Mouse (Mus musculus): Measurements from ENCODE around the gene Kif28. TPM values are rescaled to one million over a fixed set of nuclear protein-coding genes. Genes with fewer than 3 reads are reported as not detected.
A peak's percentile ranks its signal among the peaks of the same experiment; 100 is the strongest.
"Not testable (repeated sequence)": the region's sequence is repeated elsewhere in the genome, so short reads cannot be mapped to it uniquely, and the experiment has no call there.

Kif28 gene
- polyA plus RNA-seq, 1 experiment from 2014 or later = not detected

DNA sequence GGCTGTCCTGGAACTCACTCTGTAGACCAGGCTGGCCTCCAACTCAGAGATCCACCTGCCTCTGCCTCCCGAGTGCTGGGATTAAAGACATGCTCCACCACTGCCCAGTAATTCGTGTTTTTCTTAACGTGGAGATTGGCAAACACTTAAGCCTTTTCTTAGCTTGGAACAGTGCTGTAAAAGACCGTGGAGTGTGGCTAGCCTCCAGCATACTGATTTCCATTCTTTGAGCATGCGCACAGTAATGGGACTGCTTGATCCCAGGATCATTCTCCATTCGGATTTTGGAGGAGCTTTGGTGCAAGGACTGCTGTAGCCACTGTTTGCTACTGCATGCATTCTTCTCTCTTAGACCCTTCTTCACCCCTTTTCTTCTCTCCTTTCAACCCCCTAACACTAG is 55.6 kb downstream of the Kif28 start:
- Histone ChIP-seq H3K36me3 (peaks cover 32% of the 10 kb centered on the region), H3K27ac (replicated peaks) (no peak overlapping the region), H3K4me1 (no peaks in the 10 kb centered on the region), H3K9me3 (replicated peaks) (no peaks in the 10 kb centered on the region), H3K4me3 (replicated peaks) (no peak overlapping the region), H3K27me3 (replicated peaks) (no peaks in the 10 kb centered on the region), H3K4me2 (no peak overlapping the region), H3K9ac (replicated peaks) (no peak overlapping the region)
- 62% methylated on average over 6 of the region's 6 CpGs for WGBS
- ATAC-seq (ENCODE audit: low FRiP score) = no peak

DNA sequence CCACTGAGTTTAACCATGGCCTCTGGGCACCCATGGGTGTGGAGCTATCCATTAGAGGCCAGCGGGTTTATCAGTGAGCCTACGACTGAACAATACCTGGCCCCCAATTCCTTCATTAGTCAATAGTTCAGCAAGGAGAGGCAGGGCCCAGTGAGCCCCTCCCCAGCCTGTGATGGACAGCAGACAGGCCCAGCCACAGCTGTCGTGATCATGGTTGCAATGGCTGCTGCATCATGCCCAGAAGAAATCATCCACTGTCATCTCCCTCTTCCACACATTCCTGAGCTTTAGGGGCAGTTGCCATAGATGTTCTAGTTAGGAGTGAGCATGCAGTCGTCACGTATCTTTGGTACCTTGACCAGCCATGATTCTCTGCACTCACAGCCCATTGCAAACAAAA is 56.2 kb downstream of the Kif28 start:
- H3K4me2 ChIP-seq = no peak overlapping the region
- 66% methylated on average over 5 of the region's 5 CpGs for whole genome bisulfite sequencing
- ATAC-seq (ENCODE audit: low FRiP score) = no peak
- H3K4me3 ChIP-seq (replicated peaks) = no peak overlapping the region
- H3K9ac ChIP-seq (replicated peaks) = no peak overlapping the region
- peaks cover 34% of the 10 kb centered on the region for H3K36me3 ChIP-seq
- no peaks in the 10 kb centered on the region for H3K4me1 ChIP-seq
- H3K9me3 ChIP-seq (replicated peaks) = no peaks in the 10 kb centered on the region
- H3K27ac ChIP-seq (replicated peaks) = no peak overlapping the region
- no peaks in the 10 kb centered on the region for H3K27me3 ChIP-seq (replicated peaks)

DNA sequence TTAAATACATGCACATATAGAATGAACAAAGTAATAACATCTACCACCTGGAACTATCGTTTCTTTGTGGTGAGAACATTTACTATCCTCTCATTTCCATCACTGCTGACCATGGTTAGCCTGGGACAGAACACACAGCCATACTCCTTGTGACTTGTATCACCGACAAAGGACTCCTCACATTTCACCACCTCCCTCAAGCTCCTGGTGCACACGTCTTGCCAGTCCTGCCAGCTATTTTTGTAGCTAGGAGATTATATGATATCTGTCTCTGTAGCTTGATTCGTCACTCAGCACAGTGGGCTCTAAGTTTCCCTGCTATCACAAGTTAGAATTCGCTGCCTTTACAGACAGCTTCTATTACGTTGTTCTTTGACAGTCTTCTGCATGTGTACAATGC is 56.7 kb downstream of the Kif28 start:
- no peak for ATAC-seq (ENCODE audit: low FRiP score)
- 87% methylated on average over 6 of the region's 6 CpGs for WGBS
- H3K9ac ChIP-seq (replicated peaks) = no peak overlapping the region
- no peak overlapping the region for H3K4me2 ChIP-seq
- no peak overlapping the region for H3K27ac ChIP-seq (replicated peaks)
- H3K4me1 ChIP-seq = no peaks in the 10 kb centered on the region
- no peak overlapping the region for H3K4me3 ChIP-seq (replicated peaks)
- peaks cover 39% of the 10 kb centered on the region for H3K36me3 ChIP-seq
- H3K27me3 ChIP-seq (replicated peaks) = no peaks in the 10 kb centered on the region
- no peaks in the 10 kb centered on the region for H3K9me3 ChIP-seq (replicated peaks)

DNA sequence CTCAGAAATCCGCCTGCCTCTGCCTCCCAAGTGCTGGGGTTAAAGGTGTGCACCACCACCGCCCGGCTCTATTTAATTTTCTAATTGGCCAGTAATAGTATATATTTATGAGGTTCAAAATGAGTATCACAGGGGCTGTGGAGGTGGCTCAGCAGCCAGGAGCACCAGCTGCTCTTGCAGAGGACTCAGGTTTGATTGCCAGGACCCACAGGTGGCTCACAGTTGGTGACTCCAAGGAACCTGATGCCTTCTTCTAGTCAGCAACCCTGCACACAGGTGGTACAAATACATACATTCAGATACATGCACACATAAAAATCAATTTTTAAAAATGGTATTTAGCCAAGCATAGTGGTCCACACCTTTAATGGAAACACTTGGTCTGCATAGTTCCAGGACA is 57.1 kb downstream of the Kif28 start:
- no peak for ATAC-seq (ENCODE audit: low FRiP score)
- Histone ChIP-seq H3K4me2 (no peak overlapping the region), H3K27ac (replicated peaks) (no peak overlapping the region), H3K36me3 (peaks cover 44% of the 10 kb centered on the region), H3K4me1 (no peaks in the 10 kb centered on the region), H3K9ac (replicated peaks) (no peak overlapping the region), H3K27me3 (replicated peaks) (no peaks in the 10 kb centered on the region), H3K4me3 (replicated peaks) (no peak overlapping the region), H3K9me3 (replicated peaks) (no peaks in the 10 kb centered on the region)
- 97% methylated on average over 3 of the region's 3 CpGs for WGBS

DNA sequence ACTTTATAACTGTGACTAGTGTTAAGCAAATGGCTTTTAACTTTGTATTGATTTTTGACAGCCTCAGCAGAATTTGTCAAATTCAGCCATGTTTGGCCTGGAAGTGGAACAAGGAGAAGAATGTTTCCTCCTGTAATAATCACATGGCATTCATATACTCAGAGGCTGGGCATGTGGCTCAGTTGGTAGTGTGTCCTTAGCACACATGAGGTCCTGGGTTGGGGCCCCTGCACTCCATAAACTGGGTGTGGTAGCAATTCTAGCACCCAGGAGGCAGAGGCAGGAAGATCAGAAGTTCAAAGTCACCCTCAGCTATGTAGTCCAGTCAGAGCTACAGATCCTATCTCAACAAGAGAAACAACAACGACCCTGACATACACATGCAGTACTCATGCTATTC is 57.8 kb downstream of the Kif28 start:
- 100% methylated on average over 1 of the region's 1 CpGs for WGBS
- peaks cover 47% of the 10 kb centered on the region for H3K36me3 ChIP-seq

DNA sequence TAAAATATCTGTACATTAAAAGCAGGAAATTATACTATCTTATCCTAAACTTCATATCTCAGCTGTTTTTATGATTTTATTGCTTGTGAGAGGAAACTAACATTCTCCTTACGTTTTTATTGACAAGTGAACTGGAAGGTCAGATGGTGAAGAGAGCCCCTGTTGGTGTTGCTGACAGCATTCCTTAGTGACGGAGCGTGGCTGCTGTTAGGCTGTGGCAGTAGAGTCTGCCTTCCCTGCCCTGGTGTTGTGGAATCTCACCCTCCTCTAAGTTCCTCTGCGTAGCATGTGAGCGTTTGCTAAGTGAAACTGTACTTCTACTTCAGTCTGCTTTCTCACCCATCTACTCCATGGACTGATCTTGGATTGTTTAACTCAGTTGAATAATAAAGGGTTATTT is 58.3 kb downstream of the Kif28 start:
- ATAC-seq (ENCODE audit: low FRiP score) = no peak
- WGBS = 87% methylated on average over 5 of the region's 5 CpGs
- Histone ChIP-seq H3K9ac (replicated peaks) (no peak overlapping the region), H3K36me3 (peaks cover 52% of the 10 kb centered on the region), H3K27ac (replicated peaks) (no peak overlapping the region), H3K4me3 (replicated peaks) (no peak overlapping the region), H3K4me1 (no peaks in the 10 kb centered on the region), H3K9me3 (replicated peaks) (no peaks in the 10 kb centered on the region), H3K4me2 (no peak overlapping the region), H3K27me3 (replicated peaks) (no peaks in the 10 kb centered on the region)

More for the DNA sequence above, 57.8 kb downstream of the Kif28 start:
- no peak for ATAC-seq (ENCODE audit: low FRiP score)
- H3K9ac ChIP-seq (replicated peaks) = no peak overlapping the region
- no peak overlapping the region for H3K4me3 ChIP-seq (replicated peaks)
- H3K9me3 ChIP-seq (replicated peaks) = no peaks in the 10 kb centered on the region
- H3K4me2 ChIP-seq = no peak overlapping the region
- no peaks in the 10 kb centered on the region for H3K27me3 ChIP-seq (replicated peaks)
- no peaks in the 10 kb centered on the region for H3K4me1 ChIP-seq
- H3K27ac ChIP-seq (replicated peaks) = no peak overlapping the region

DNA sequence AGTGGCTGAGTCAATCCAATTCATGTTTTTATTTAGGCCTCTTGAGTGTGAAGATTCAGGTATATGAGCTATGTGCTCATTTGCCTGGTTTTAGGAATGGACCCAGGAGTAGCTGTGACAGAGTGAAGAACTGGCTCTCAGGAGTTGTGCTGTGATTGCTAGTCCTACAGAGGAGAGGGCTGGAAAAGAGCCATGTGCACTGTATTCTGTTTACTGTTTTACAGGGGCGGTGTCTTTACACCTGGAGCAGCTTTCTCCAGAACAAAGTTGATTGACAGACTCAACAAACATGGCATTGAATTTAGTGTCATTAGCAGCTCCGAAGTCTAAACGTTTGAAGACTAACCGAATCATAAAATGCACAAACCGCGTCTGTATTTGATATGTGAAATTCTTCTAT is 58.7 kb downstream of the Kif28 start:
- Histone ChIP-seq H3K4me2 (no peak overlapping the region), H3K27me3 (replicated peaks) (no peaks in the 10 kb centered on the region), H3K4me1 (no peaks in the 10 kb centered on the region), H3K4me3 (replicated peaks) (no peak overlapping the region), H3K9me3 (replicated peaks) (no peaks in the 10 kb centered on the region), H3K9ac (replicated peaks) (no peak overlapping the region), H3K36me3 (peaks cover 55% of the 10 kb centered on the region), H3K27ac (replicated peaks) (no peak overlapping the region)
- no peak for ATAC-seq (ENCODE audit: low FRiP score)
- 89% methylated on average over 6 of the region's 6 CpGs for WGBS

DNA sequence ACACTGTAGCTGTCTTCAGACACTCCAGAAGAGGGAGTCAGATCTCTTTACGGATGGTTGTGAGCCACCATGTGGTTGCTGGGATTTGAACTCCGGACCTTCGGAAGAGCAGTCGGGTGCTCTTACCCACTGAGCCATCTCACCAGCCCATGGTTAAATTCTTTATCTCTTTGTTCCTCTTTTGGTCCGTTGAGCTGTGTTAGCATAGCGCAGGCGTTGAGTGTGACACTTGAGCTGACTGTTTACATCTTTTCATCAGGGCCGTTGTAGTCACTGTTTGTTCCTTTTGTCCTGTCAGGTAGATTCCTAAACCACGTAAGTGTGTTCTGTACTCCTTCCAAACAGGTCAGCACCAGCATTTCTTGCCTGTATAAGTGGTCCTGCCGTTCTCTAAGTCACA is 62.3 kb downstream of the Kif28 start:
- H3K9me3 ChIP-seq (replicated peaks); H3K4me3 ChIP-seq (replicated peaks); H3K27me3 ChIP-seq (replicated peaks); H3K27ac ChIP-seq (replicated peaks); ATAC-seq (ENCODE audit: low FRiP score); H3K4me2 ChIP-seq; H3K4me1 ChIP-seq; H3K9ac ChIP-seq (replicated peaks): not testable (repeated sequence)
- 90% methylated on average over 10 of the region's 10 CpGs for WGBS
- peaks cover 73% of the 10 kb centered on the region for H3K36me3 ChIP-seq

DNA sequence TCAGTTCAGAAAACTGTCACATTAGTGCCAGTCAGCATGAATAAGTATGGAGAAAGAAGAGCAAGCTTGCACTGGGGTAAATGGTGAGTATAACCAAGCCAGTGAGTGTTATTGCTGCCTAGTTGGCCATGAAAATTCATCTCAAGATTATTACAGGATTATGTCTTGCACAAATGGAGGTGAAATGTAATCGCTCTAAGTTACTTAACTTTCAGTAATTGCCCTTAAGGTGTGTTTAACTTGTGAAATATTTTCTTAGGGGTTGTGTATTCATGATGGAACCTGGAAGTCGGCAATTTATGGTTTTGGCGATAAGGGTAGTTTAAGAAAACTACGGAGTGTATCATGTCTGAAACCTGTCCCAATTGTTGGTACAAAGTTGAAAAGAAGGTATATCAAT is 65.7 kb downstream of the Kif28 start:
- no peaks in the 10 kb centered on the region for H3K27me3 ChIP-seq (replicated peaks)
- 97% methylated on average over 4 of the region's 4 CpGs for WGBS
- no peak overlapping the region for H3K9ac ChIP-seq (replicated peaks)
- ATAC-seq (ENCODE audit: low FRiP score) = no peak
- no peaks in the 10 kb centered on the region for H3K9me3 ChIP-seq (replicated peaks)
- no peak overlapping the region for H3K27ac ChIP-seq (replicated peaks)
- H3K4me3 ChIP-seq (replicated peaks) = no peak overlapping the region
- H3K36me3 ChIP-seq = peaks cover 73% of the 10 kb centered on the region
- H3K4me2 ChIP-seq = no peak overlapping the region
- no peaks in the 10 kb centered on the region for H3K4me1 ChIP-seq

DNA sequence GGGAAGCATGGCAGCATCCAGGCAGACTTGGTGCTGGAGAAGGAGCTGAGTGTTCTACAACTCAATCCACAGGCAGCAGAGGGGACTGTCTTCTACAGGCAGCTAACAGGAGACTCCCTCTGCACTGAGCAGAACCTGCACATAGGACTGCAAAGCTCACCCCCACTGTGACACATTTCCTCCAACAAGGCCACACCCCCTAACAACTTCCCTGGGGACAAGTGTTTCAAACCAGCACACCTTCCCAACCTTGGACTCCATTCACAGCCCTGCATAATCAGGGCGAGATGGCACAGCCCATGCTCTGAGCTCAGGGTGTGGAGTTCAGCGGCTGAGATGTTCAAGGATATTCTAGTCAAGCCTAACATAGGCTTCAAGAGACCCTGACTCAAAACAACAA is 68.0 kb downstream of the Kif28 start:
- Histone ChIP-seq H3K9me3 (replicated peaks) (no peaks in the 10 kb centered on the region), H3K27ac (replicated peaks) (no peak overlapping the region), H3K4me3 (replicated peaks) (no peak overlapping the region), H3K27me3 (replicated peaks) (no peaks in the 10 kb centered on the region), H3K4me1 (no peaks in the 10 kb centered on the region), H3K4me2 (no peak overlapping the region), H3K36me3 (peaks cover 75% of the 10 kb centered on the region), H3K9ac (replicated peaks) (no peak overlapping the region)
- 96% methylated on average over 2 of the region's 2 CpGs for WGBS
- ATAC-seq (ENCODE audit: low FRiP score) = no peak

DNA sequence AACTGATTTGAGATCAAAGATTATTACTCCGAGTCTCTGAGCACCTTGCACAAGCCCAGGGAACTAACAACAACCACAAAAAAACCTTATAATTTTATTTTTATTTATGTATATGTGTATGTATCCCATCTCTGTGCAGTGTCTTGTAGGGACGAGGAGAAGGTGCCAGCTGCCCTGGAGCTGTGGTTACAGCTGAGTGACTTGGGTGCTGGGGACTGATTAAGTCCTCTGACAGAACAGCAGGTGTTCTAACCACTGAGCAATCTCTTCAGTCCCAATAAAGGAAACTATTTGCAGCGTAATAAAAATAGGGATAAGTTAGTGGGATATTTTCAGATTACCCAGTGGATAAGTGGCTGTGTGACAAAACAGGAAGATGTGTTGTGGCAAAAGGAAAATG is 70.7 kb downstream of the Kif28 start:
- Histone ChIP-seq H3K9me3 (replicated peaks) (no peaks in the 10 kb centered on the region), H3K4me3 (replicated peaks) (no peak overlapping the region), H3K4me2 (no peak overlapping the region), H3K36me3 (peaks cover 61% of the 10 kb centered on the region), H3K9ac (replicated peaks) (no peak overlapping the region), H3K27ac (replicated peaks) (no peak overlapping the region), H3K4me1 (peaks cover 14% of the 10 kb centered on the region), H3K27me3 (replicated peaks) (no peaks in the 10 kb centered on the region)
- 91% methylated on average over 3 of the region's 3 CpGs for WGBS
- no peak for ATAC-seq (ENCODE audit: low FRiP score)

DNA sequence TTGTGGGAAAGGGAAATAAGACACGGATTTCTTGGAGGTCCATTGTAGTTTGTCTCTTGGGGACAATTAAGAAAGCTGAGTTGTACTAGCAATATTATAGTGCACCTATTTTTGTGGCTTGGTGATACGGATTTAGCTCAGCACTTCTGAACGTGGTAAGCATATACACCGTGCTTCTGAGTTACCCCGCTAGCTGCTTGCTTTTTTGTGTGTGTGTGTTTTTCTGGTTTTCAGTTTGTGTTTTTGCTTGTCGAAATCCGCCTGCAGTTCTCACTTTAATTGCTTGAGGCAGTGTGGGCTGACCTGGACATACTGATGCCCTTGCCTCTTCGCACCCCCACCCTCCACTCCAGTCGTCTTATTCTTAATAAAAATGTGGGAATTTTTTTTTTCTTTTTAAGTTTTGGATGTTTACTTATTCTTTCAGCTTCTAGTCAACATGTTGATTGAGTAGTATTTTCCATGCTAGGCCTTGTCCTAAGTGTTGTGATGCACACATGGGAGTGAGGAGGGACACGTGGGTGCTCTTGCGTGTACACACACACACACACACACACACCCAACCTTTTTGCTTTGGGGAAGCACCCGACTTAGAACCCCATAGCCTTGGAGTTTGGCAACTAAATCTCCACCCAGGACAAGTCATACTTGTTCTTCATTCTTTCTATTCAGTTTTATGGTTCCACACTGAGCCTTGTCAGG is 76.1 kb downstream of the Kif28 start:
- Histone ChIP-seq H3K4me1 (peaks cover 32% of the 10 kb centered on the region), H3K36me3 (peaks cover 25% of the 10 kb centered on the region), H3K4me2 (peak overlapping the region; percentile 79), H3K9ac (replicated peaks) (peak overlapping the region; percentile 78), H3K27ac (replicated peaks) (peak overlapping the region; percentile 89), H3K27me3 (replicated peaks) (no peaks in the 10 kb centered on the region), H3K4me3 (replicated peaks) (peak overlapping the region; percentile 77), H3K9me3 (replicated peaks) (no peaks in the 10 kb centered on the region)
- peak; percentile 15; the same call in 1 of the 2 replicates for ATAC-seq (ENCODE audit: low FRiP score)
- 15% methylated on average over 12 of the region's 12 CpGs for WGBS

All from neural tube, embryonic 15.5 days (tissue).